Mouse (Mus musculus) lung, adult 2 months (tissue): ENCODE measurements around the gene Scn1b. TPM values are rescaled to one million over a fixed set of nuclear protein-coding genes. Genes with fewer than 3 reads are reported as not detected.

ENCODE experiments used
- DNase-seq: peaks from one replicate; pipeline ENCODE4 v3.0.0; 2022
- H3K4me1 ChIP-seq: fragments of 200-500 bp; 2 replicates; pipeline ENCODE4 v1.6.1; 2011; ENCODE audit warnings: low read length; ENCODE audit not compliant: control insufficient read depth, insufficient read depth
- H3K4me3 ChIP-seq: fragments of 200-500 bp; replicated peaks from 2 replicates; pipeline ENCODE3; 2011; ENCODE audit warnings: low read depth, mild to moderate bottlenecking, control low read depth, low read length; ENCODE audit errors: extremely low read depth
- CTCF ChIP-seq: fragments of 200-500 bp; IDR thresholded peaks from 2 replicates; pipeline ENCODE4 v1.5.1; 2011; ENCODE audit warnings: mild to moderate bottlenecking, low read length, control low read depth; ENCODE audit not compliant: insufficient read depth
- POLR2A ChIP-seq: fragments of 200-500 bp; IDR thresholded peaks from 2 replicates; pipeline ENCODE4 v1.6.1; 2011; ENCODE audit warnings: low read depth, mild to moderate bottlenecking, control low read depth, low read length, borderline replicate concordance; ENCODE audit errors: extremely low read depth
- WGBS: fragments of 180-500 bp; shearing (Covaris S2); methylation state at CpG from one replicate; pipeline ENCODE4 v1.1.7; 2018; 5-methylcytosine and 5-hydroxymethylcytosine counted together
- polyA plus RNA-seq: library from polyadenylated mRNA; depleted of rRNA; stranded (reverse); fragments of >200 nt; gene quantifications from 2 replicates; pipeline ENCODE4 v1.2.3, GENCODE M21; 2012

Gene Scn1b
- polyA plus RNA-seq, 1 experiment, result 43.9 TPM

- Histone ChIP-seq H3K4me3 (no peak overlapping the region), H3K4me1 (peaks cover 2% of the 10 kb centered on the region; the same call in 1 of the 2 replicates)
- WGBS, result 35% methylated on average over 1 of the region's 1 CpGs
- no peak for DNase-seq
- no peak for TF ChIP-seq CTCF
- no peak for TF ChIP-seq POLR2A
Observed at GRCm38 (mm10) chr7:31081106-31081505, 45.7 kb downstream of the Scn1b start.

GRCm38 (mm10) chr7:31080611-31081010 is 46.2 kb downstream of the Scn1b start:
- WGBS, result 71% methylated on average over 3 of the region's 3 CpGs

GRCm38 (mm10) chr7:31079670-31080069 is 47.1 kb downstream of the Scn1b start:
- TF ChIP-seq CTCF, result no peak
- TF ChIP-seq POLR2A, result no peak
- Histone ChIP-seq H3K4me3 (no peak overlapping the region), H3K4me1 (no peaks in the 10 kb centered on the region)
- 84% methylated on average over 8 of the region's 8 CpGs for WGBS
- DNase-seq, result no peak

More at GRCm38 (mm10) chr7:31080611-31081010, 46.2 kb downstream of the Scn1b start:
- H3K4me1 ChIP-seq, result peaks cover 2% of the 10 kb centered on the region; the same call in 1 of the 2 replicates
- TF ChIP-seq CTCF (no peak), POLR2A (no peak)
- no peak overlapping the region for H3K4me3 ChIP-seq
- no peak for DNase-seq

GRCm38 (mm10) chr7:31077885-31078445 is 48.8 kb downstream of the Scn1b start:
- 32% methylated on average over 5 of the region's 5 CpGs for WGBS
- Histone ChIP-seq H3K4me1 (no peaks in the 10 kb centered on the region), H3K4me3 (no peak overlapping the region)
- TF ChIP-seq POLR2A (no peak), CTCF (peak; percentile 25; the same call in 1 of the 2 replicates)
- no peak for DNase-seq

- DNase-seq, result no peak
- H3K4me3 ChIP-seq, result no peak overlapping the region
- TF ChIP-seq CTCF (no peak), POLR2A (no peak)
- no peaks in the 10 kb centered on the region for H3K4me1 ChIP-seq
- WGBS, result 51% methylated on average over 6 of the region's 6 CpGs
Observed at GRCm38 (mm10) chr7:31077470-31077869, 49.3 kb downstream of the Scn1b start.

GRCm38 (mm10) chr7:31076492-31076891 is 50.3 kb downstream of the Scn1b start, which contains the start of gene Fxyd3:
TSS of gene Fxyd3 (minus strand) at chr7:31076704.
- H3K4me3 ChIP-seq, result no peak within 1 kb of the TSS

GRCm38 (mm10) chr7:31074713-31075069 is 52.1 kb downstream of the Scn1b start:
- TF ChIP-seq CTCF (no peak), POLR2A (no peak)
- Histone ChIP-seq H3K4me3 (no peak overlapping the region), H3K4me1 (no peaks in the 10 kb centered on the region)
- 54% methylated on average over 5 of the region's 5 CpGs for WGBS
- DNase-seq, result no peak

More at GRCm38 (mm10) chr7:31076492-31076891, 50.3 kb downstream of the Scn1b start, which contains the start of gene Fxyd3:
- no peaks in the 10 kb centered on the region for H3K4me1 ChIP-seq
- DNase-seq, result no peak
- WGBS, result 52% methylated on average over 5 of the region's 5 CpGs
- TF ChIP-seq CTCF (no peak), POLR2A (no peak)

- TF ChIP-seq POLR2A, result no peak
- TF ChIP-seq CTCF, result no peak
- no peaks in the 10 kb centered on the region for H3K4me1 ChIP-seq
- no peak overlapping the region for H3K4me3 ChIP-seq
- WGBS, result 41% methylated on average over 7 of the region's 7 CpGs
- DNase-seq, result no peak
Observed at GRCm38 (mm10) chr7:31074061-31074712, 52.6 kb downstream of the Scn1b start.

GRCm38 (mm10) chr7:31073546-31073945 is 53.3 kb downstream of the Scn1b start:
- H3K4me1 ChIP-seq, result no peaks in the 10 kb centered on the region
- DNase-seq, result no peak
- TF ChIP-seq POLR2A, result no peak
- no peak for TF ChIP-seq CTCF
- H3K4me3 ChIP-seq, result no peak overlapping the region

GRCm38 (mm10) chr7:31072326-31072725 is 54.5 kb downstream of the Scn1b start:
- no peak for TF ChIP-seq CTCF
- no peak for TF ChIP-seq POLR2A
- Histone ChIP-seq H3K4me1 (no peaks in the 10 kb centered on the region), H3K4me3 (no peak overlapping the region)
- DNase-seq, result no peak
- WGBS, result 47% methylated on average over 9 of the region's 9 CpGs
